Mouse (Mus musculus): ENCODE measurements around the gene Trappc2. TPM values are rescaled to one million over a fixed set of nuclear protein-coding genes. Genes with fewer than 3 reads are reported as not detected.

Trappc2 gene
- polyA plus RNA-seq, 1 experiment from 2014 or later, result 91.4 TPM

Other genes with a start within 250 kb of the Trappc2 start
- gene Gpm6b, start 201.7 kb upstream of the Trappc2 start, polyA plus RNA-seq (2014; fragmentation: Nextera tagmentation; extraction: Ambion mirVana), result 233 and 249 TPM in 2 replicates
- gene Ofd1, start 130 bp downstream of the Trappc2 start, polyA plus RNA-seq (2014; fragmentation: Nextera tagmentation; extraction: Ambion mirVana), result 7.4 and 7.7 TPM in 2 replicates
- gene Rab9, start 39.3 kb downstream of the Trappc2 start, polyA plus RNA-seq (2014; fragmentation: Nextera tagmentation; extraction: Ambion mirVana), result 55.1 and 60.9 TPM in 2 replicates
- 4.0 and 5.1 TPM in 2 replicates for gene Tceanc, start 78.0 kb downstream of the Trappc2 start, polyA plus RNA-seq (2014; fragmentation: Nextera tagmentation; extraction: Ambion mirVana)
- 3.0 and 3.9 TPM in 2 replicates for gene Egfl6, start 145.1 kb downstream of the Trappc2 start, polyA plus RNA-seq (2014; fragmentation: Nextera tagmentation; extraction: Ambion mirVana)

Data from hindbrain, embryonic 14.5 days (tissue).